Mouse (Mus musculus) layer of hippocampus, postnatal 25 days (tissue): ENCODE measurements around the gene Sh3glb2. TPM values are rescaled to one million over a fixed set of nuclear protein-coding genes. Genes with fewer than 3 reads are reported as not detected.
A peak's percentile ranks its signal among the peaks of the same experiment; 100 is the strongest.

Source experiments
- DNase-seq, 2 experiments: peaks; one replicate each; pipeline ENCODE4 v3.0.0; 2022; ENCODE audit warnings: mixed read lengths in 2 of 2, low spot score in 1 of 2; ENCODE audit errors: extremely low spot score in 1 of 2
- total RNA-seq, 2 experiments: library from RNA; stranded (reverse); gene quantifications; 2 replicates each; pipeline ENCODE4 v1.2.3; 2021

Gene Sh3glb2
- total RNA-seq, 2 experiments from 2014 or later: 249 to 278 TPM

DNA sequence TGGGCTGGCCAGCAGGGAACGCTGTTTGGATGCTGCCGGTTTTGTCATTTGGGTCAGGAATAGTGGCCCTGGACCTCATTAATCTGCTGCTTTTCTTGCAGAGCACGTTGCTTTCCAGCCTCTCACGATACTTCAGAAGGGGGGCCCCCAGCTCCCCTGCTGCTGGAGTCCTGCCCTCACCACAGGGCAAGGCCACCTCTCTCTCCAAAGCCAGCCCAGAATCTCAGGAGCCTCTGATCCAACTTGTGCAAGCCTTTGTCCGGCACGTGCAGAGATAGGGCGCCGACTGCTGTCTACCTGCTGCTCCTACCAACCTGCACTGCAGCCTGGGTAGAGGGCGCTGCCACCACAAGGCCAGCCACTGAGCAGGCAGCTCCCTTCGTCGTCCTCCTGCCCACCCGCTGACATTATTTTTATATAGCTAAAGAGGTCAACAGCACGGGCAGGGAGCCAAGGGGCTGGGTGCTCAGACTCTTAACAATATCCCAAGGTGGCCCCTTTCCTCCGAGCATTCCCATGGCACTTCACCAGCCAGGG, 15.5 kb downstream of the Sh3glb2 start:
- DNase-seq: peak in 1 of 2 experiments; percentile 15

- DNase-seq: no peak
These were observed 16.6 kb downstream of the Sh3glb2 start for GRCm38 (mm10) chr2:30342544-30342943.

DNA sequence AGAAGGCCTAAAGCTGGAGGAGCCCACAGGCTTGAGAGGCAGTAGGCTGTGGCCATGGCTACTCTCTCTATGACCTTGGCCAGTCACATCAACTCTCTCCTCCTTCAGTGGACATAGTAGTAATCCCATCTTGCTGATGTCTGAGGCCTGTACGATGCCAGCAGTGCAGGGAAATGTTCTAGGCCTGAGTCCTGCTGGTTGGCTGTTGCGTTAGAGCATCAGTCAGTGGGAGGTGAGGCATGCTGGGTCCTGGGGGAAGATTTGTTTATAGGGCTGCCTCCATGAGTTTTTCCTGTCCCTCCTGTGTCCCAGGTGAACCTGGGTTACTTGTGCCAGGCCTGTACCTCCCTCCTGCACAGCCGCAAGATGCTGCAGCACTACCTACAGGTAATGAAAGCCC, 17.1 kb downstream of the Sh3glb2 start:
- DNase-seq: peak in 1 of 2 experiments; percentile 7

DNA sequence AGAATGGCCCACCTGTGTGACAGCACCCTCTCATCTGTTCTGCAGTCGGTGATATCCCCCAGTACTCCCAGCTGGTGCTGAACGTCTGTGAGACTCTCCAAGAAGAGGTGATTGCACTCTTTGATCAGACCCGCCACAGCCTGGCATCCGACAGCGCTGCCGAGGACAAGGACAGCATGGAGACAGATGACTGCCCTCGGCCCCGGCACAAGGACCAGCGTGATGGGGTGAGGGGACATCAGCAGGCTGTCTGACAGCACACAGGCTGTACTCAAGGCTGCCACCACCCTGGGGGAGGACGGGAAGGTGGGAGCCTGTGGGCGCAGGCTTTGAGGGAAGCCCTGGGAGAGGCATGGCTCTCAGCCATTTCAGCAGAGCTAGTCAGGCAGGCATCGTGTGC, 22.0 kb downstream of the Sh3glb2 start:
- peak in 1 of 2 experiments; percentile 15 for DNase-seq

- DNase-seq: peak in 1 of 2 experiments; percentile 33
These were observed 22.8 kb downstream of the Sh3glb2 start for GRCm38 (mm10) chr2:30336174-30336915.

DNA sequence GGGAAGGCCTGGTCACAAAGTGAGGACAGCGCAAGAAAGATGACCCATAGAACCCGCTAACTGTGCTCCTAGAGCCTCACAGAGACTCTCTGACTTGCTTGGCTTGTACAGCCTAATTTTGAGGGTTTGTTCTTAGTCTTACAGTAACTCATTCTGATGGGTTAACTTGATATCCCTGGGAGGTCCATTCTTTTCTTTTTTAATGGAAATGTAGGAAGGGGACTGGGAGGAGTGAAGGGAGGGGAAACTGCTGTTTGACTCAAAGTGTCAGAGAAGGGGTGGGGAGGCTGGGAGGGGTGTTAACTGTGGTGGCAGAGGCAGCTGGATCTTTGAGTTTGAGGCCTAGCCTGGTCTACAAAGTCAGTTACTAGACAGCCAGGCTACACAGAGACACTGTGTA, 23.8 kb downstream of the Sh3glb2 start:
- DNase-seq: no peak

GRCm38 (mm10) chr2:30328791-30329190, 30.3 kb downstream of the Sh3glb2 start:
- DNase-seq: no peak

GRCm38 (mm10) chr2:30327276-30327675, 31.9 kb downstream of the Sh3glb2 start:
- DNase-seq: no peak

DNA sequence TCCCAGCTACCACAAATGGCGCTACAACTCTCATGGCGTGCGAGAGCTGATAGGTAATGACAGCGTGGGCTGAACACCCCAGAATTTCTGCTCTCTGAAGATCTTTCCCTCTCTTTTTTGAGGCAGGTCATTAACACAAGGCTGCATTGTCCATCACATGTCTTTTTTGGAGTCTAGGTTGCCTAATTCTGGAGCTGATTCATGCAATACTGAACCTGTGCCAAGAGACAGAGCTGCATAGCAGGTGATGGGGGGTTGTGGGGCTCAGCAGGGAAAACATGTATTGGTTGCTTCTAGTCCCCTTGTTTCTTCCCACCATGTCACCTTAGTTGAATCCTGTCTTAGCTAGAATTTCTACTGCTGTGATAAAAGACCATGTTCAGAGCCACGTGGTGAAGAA, 33.8 kb downstream of the Sh3glb2 start:
- DNase-seq: no peak

DNA sequence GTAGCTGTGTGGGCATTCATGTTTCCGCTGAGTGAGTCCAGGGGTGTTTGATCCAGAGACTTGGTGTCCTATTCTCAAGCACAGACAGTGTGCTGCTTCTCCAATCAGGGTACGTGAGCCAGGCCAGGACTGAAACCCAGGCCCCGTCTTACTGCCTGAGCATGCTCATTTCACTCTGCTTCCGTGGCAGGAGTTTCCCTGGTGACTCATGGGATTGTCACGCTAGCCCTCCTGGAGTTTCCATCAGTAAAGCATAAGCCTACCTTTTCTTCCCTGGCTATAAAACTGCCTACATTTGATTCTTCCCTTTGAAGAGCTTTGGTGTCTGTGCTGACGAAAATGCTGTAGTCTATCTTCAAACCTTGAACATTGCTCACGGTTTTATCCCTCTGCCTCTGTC, 36.0 kb downstream of the Sh3glb2 start:
- no peak for DNase-seq

GRCm38 (mm10) chr2:30319260-30319659, 39.9 kb downstream of the Sh3glb2 start:
- DNase-seq: no peak

DNA sequence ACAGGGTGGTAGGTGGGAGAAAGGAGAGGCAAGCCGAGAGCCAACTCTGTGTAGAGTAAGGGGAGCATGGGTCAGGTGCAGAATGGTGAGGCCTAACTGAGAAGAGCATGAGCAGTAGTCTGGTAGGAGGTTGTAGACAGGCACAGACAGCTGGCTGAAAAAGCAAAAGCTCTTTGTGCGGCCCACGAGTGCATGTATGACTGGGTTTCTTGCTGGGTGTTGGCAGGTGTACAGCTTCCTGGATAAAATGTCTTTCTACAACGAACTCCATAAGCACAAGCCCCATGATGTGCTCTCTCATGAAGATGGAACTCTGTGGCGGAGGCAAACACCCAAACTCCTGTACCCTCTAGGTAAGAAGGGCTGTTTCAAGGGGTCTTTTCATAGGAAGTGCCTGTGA, 42.2 kb downstream of the Sh3glb2 start:
- DNase-seq: no peak

GRCm38 (mm10) chr2:30316136-30316535, 43.0 kb downstream of the Sh3glb2 start:
- no peak for DNase-seq

DNA sequence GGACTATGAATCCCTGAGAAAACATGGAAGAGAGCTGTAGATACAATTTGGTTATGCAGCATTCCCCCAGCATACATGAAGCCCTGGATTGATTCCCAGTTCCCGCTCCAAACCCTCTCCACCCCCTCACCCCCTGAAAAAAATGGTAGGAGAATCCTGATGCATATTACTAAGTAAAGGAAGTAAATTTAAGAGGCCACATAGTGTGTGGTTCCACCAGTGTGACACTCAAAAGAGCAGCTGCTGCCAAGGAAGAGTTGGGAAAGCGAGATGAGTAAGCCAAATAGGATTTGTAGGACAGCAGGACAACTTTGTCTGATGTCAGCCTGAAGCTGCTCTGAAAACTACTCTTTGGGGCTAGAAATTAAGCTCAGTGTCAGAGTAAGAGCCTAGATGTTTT, 47.7 kb downstream of the Sh3glb2 start:
- no peak for DNase-seq

DNA sequence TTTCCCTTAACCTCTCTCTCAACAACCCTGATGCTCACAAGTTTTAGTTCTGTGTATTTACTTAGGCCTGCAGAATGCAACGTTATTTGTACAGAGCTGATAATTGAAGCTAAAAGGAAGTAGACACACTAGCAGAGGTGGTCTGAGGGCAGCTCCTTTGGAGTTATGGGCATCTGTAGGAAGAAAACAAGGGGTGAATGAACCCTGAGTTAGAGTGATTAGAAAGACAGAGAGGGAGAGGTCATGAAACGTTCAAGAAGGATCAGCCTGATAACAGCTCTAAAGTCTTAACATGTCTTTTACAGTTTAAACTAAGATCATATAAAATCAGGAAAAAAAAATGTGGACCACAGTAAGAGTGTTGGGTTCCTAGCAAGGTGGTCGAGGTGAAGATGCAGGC, 49.8 kb downstream of the Sh3glb2 start:
- no peak for DNase-seq

DNA sequence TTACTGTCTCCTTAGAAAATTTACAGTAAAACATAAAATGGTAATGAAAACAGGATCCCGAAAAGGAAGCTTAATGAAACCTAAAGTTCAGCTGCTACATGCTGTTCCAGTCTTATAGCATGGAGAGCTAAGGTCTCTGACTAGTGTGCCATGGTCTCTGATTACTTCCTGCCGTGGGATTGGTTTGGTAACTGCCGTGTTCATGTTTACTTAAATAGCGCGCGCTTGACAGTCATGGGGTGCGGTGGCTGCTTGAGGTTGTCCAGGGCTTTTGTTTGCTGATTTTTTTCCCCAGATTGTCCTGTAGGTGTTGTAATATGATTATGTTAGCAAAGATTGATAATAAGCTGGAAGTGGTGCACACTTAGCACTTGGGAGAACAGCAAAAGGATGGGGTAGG, 53.0 kb downstream of the Sh3glb2 start:
- no peak for DNase-seq

- no peak for DNase-seq
These were observed 59.2 kb downstream of the Sh3glb2 start for GRCm38 (mm10) chr2:30299966-30300365.

DNA sequence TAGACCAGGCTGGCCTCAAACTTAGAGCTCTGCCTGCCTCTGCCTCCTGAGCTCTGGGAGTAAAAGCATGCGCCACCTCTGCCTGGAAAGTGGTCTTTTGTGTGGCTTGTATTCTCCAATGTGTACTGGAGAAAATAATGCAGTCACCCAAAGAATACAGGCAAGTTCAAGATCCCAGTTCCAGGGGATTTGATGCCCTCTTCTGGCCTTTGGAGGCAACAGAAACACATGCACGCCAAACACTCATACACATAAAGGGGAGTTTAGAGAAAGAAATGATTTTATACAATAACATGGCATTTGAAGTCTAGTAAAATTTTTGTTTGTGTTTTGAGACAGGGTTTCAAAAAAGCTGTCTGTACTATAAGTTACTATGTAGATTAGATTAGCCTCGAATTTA, 59.6 kb downstream of the Sh3glb2 start:
- DNase-seq: no peak
